Mouse (Mus musculus) fat pad, adult 2 months (tissue): ENCODE measurements around the gene Fnbp1l.

Source experiments
- DNase-seq: peaks from one replicate; pipeline ENCODE4 v3.0.0-alpha.2; 2011; ENCODE audit warnings: low read depth, low spot score; ENCODE audit errors: extremely low read depth

The Fnbp1l gene

DNA sequence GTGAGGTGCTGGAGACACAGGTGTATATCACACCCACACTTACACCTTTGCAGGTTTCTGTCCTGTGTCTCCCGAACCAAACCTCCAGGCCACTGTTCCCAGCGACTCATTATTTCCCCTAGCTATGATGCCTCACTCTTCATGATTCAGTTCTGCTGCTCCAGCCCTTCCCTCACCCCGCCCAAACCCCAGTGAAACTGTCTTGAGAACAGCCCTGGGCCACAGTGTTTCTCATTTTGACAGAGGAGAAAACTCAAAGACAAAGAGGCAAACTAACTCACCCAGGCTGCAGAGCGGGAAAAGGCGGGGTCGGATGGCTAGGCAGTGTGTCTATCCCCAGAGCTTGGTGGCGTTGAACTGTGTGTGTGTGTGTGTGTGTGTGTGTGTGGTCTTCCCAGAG is 121.0 kb downstream of the Fnbp1l start:
- no peak for DNase-seq

GRCm38 (mm10) chr3:122497871-122498270 is 121.6 kb downstream of the Fnbp1l start:
- no peak for DNase-seq

DNA sequence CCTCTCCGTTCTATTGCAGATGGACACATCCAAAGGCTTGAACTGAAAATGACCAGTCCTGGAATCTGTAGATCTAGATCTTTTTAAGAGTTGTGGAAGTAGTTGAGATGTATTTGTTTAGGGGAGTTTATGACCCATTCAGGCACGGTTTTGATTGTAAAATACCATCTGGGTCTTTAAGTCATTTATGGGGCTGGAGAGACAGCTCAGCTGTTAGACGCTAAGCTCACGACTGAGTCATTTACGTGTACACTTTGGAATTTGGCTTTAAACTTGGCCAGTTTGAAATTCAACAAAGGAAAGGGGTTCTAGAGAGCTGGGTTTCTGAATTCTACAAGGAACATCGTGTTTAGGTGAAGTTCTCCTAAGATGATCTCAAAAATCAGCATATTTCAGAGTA is 124.8 kb downstream of the Fnbp1l start:
- DNase-seq, result no peak

- no peak for DNase-seq
These were observed 126.5 kb downstream of the Fnbp1l start for GRCm38 (mm10) chr3:122492872-122493615.

DNA sequence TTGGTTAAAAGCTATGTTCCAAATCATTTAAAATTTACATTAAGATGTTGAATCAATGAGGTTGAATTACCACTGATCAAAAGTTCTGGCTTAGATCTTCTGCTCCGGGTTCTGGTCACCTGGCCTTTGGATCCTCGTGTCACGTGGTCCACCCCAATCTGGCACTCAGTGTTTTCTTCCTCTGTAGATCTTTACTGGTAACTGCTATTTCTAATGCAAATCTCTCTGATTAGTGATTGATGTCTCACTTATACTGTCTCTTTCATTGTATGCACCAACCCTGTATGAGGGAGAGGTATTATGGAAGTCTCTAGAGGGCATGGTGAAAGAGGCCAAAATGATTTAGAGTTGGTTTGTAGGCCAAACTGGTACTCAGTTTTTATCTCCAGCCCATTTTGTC is 127.5 kb downstream of the Fnbp1l start:
- no peak for DNase-seq

DNA sequence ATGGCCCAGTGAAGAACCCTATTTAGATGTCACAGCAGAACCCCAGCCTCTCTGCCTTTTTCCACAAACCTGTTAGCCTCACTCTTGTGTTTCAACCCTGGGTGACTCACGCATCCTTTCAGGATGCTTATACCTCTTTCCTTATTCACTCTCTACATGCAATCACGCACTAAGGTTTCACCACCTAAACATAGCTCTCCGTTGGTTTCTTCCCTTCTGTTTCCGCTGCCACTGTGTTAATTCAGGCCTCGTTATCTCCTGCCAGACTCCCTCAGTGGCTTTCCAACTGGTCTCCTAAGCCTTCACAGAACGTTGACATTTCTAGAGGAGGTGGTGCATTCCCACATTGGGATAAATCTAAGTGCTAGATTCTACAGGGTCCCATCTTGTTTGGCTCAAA is 128.9 kb downstream of the Fnbp1l start:
- no peak for DNase-seq
